Mouse (Mus musculus): ENCODE data around the gene Hfe.
A peak's percentile ranks its signal among the peaks of the same experiment; 100 is the strongest.

Gene Hfe

GRCm38 (mm10) chr13:23710374-23711089, at the start of gene Hfe:
Gene Hfe, minus strand, starts transcription at chr13:23710854.
- DNase-seq (ENCODE audit: low read depth), result no peak

GRCm38 (mm10) chr13:23759916-23760239, 49.2 kb upstream of the Hfe start:
- DNase-seq (ENCODE audit: low read depth), result no peak

DNA sequence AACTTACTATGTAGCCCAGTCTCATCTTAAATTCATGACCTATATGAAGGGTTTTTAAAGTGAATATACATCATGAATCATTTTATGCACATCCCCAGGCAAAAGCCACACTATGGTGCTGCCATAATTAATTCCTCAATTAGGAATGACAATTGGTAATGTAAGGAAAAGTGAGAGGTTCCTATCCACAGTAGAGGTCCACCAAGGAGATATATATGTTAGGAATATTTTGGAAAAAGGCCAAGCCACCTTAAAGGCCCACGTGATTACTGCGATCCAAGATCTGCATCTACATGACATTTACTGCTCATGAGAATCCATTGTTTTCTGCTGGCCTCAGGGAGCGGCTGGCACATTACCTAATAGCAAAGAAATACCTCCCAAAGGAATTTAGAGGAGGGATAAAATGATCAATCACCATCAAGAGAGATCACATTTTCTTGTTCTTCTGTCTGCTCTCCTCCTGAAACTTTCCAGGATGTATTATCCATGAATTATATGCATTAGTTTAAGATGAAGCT, 48.7 kb upstream of the Hfe start:
- DNase-seq (ENCODE audit: low read depth), result no peak

GRCm38 (mm10) chr13:23757921-23758320, 47.3 kb upstream of the Hfe start:
- no peak for DNase-seq (ENCODE audit: low read depth)

GRCm38 (mm10) chr13:23757211-23757773, 46.6 kb upstream of the Hfe start:
- DNase-seq (ENCODE audit: low read depth), result no peak

GRCm38 (mm10) chr13:23756790-23757189, 46.1 kb upstream of the Hfe start, which contains the start of gene Hist1h4b:
Gene Hist1h4b, plus strand, starts transcription at chr13:23757013.
- DNase-seq (ENCODE audit: low read depth), result peak; percentile 95

DNA sequence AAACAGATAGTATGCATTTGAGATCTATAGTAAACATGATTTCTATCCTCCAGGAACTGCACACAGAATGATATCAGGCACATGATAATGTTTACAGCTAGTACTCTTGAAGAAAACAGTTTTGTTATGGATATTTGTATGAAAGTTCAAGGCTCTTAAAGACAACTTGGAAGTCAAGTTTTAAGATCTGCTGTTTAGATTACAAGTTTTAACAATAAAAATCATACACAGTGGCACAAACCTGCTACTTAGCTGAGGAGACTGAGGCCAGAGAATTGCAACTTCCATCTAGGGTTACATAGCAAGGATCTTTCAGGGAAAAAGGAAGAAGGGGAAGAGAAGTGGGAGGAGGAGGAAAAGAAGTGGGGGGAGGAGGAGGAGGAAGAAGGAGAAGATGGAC, 44.3 kb upstream of the Hfe start:
- no peak for DNase-seq (ENCODE audit: low read depth)

DNA sequence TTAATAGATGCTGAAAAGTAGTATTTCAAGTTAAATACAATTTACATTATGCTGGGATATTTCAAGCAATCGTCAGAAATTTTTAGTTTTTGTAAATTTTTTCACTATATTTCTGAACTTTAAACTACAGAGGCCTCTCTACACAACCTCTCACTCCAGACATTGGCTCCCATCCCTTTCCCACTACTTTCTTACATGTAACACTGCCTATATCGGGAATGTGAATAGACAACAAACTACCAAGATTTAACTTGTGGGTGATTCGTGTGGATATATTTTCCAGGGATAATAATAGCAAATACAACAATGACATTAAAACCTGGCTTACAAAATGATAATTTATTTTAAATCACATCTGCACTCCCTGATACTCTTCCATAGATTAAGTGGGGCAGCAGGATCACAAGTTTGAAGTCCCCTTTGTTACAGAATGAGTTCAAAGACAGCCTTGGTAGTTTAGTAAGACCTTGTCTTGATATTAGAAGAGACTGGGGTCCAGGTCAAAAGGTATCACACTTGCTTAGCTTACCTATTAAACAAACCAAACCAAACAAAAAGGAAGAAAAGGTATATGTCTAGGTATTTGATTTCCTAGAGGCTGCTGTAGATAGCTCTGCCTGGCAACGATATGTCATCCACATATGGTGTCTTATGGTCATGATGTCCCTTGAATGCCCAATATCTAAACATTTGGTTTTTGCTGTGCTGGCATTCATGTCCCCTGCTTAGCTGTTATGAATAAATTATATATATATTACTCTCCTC, 42.8 kb upstream of the Hfe start:
- no peak for DNase-seq (ENCODE audit: low read depth)

DNA sequence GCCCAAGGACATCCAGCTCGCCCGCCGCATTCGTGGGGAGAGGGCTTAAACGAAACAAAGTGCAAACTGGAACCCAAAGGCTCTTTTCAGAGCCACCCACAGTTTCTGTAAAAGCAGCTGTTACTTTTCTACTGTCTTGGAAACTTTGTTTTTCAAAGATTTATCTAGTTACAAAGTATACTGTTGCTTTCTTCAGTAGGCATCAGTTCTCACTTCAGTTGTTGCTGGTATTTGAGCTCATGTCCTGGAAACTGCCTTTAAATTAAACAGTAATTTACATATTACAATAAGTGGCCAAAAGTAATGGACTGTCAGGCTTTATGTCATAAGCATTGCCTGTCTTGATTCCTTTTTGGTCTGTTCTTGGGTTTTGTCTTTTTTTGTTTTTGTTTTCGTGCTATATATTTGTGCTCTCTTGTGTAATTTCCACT, 42.1 kb upstream of the Hfe start:
- no peak for DNase-seq (ENCODE audit: low read depth)

DNA sequence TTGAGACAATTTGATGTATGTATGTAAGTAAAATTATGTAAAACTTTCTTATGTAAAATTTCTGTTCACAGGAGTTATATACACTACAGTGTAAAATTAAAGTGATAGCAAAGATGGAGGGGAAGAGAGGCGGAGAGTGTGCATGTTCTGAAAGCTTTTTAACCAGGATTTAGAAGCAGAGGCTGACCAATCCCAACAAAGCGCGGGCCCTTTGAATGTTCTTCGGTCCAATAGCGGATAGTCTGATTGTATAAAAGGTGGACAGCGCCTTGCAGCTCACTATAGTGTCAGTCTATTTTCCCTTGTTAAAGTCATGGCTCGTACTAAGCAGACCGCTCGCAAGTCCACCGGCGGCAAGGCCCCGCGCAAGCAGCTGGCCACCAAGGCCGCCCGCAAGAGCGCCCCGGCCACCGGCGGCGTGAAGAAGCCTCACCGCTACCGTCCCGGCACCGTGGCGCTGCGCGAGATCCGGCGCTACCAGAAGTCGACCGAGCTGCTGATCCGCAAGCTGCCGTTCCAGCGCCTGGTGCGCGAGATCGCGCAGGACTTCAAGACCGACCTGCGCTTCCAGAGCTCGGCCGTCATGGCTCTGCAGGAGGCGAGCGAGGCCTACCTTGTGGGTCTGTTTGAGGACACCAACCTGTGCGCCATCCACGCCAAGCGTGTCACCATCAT, 41.5 kb upstream of the Hfe start, which contains the start of gene Hist1h3b:
Gene Hist1h3b, plus strand, starts transcription at position 201 of the 675 bp plus-strand sequence.
- peak; percentile 94 for DNase-seq (ENCODE audit: low read depth)

DNA sequence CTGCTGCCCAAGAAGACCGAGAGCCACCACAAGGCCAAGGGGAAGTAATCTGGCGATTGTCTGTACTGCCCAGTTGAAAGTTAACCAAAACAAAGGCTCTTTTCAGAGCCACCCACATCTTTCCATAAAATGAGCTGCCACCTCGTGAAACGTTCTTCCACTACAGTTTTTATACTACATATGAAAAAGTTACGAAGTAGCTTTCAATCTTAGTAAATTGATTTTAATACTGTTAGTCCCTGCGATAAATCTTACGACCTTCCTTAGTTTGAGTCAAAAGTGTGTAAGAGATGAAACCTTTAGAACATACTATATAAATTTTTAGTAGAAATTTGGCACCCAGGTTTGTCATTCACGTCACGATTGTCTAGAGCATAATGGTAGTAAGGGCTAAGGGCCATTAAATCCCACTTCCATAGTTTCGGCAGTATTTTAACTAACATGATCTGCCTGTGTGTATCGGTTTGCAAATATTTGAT, 40.9 kb upstream of the Hfe start:
- no peak for DNase-seq (ENCODE audit: low read depth)

DNA sequence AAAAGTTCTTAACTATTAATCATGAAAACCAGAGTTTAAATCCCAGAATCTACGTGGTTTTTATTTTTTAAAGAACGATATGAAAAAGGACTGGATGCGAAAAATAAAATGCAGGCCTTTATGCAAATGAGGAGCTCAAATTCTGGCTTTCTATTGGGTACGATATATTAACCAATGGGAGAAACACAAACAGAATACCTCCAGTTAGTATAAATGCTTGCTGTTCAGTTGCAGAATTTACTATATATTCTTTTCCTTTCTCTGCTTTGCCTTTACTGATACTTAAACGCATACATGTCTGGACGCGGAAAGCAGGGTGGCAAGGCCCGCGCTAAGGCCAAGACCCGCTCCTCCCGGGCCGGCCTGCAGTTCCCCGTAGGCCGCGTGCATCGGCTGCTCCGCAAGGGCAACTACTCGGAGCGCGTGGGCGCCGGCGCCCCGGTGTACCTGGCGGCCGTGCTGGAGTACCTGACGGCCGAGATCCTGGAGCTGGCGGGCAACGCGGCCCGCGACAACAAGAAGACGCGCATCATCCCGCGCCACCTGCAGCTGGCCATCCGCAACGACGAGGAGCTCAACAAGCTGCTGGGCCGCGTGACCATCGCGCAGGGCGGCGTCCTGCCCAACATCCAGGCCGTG, 40.3 kb upstream of the Hfe start, which contains the start of gene Hist1h2ab:
Gene Hist1h2ab, plus strand, starts transcription at position 288 of the 639 bp plus-strand sequence.
- DNase-seq (ENCODE audit: low read depth), result peak; percentile 84

DNA sequence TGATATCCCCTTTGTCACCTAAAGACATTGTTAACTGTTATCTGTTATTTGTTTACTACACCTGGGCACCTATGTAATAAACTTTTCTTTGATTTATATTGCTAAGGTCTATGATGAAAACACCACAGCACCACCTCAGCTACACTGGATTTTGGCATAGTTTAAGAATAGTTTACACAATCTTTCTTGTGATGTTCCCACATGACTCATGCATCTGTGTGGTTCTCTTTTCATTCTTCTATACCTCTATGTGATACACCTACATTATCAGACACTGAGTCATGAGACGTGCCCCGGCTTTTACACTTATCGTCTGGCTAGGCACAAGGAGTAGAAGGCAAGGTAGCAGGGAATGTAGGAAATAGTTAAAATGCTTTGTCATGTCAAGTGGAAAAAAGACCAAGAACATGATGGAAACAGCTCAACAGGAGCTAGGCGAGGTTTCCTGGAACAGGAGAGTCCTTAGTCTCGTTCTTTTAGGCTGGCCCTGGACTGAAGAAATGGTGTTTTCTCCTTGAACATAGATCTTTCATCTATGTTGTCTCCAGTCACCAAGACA, 39.0 kb upstream of the Hfe start:
- no peak for DNase-seq (ENCODE audit: low read depth)

GRCm38 (mm10) chr13:23747892-23748288, 37.2 kb upstream of the Hfe start:
- no peak for DNase-seq (ENCODE audit: low read depth)

GRCm38 (mm10) chr13:23747081-23747891, 36.6 kb upstream of the Hfe start:
- DNase-seq (ENCODE audit: low read depth), result no peak

- DNase-seq (ENCODE audit: low read depth), result peak; percentile 93
Measured at GRCm38 (mm10) chr13:23746201-23747080, 35.8 kb upstream of the Hfe start, which contains the start of gene Hist1h2bb. Gene Hist1h2bb, plus strand, starts transcription at chr13:23746734.

DNA sequence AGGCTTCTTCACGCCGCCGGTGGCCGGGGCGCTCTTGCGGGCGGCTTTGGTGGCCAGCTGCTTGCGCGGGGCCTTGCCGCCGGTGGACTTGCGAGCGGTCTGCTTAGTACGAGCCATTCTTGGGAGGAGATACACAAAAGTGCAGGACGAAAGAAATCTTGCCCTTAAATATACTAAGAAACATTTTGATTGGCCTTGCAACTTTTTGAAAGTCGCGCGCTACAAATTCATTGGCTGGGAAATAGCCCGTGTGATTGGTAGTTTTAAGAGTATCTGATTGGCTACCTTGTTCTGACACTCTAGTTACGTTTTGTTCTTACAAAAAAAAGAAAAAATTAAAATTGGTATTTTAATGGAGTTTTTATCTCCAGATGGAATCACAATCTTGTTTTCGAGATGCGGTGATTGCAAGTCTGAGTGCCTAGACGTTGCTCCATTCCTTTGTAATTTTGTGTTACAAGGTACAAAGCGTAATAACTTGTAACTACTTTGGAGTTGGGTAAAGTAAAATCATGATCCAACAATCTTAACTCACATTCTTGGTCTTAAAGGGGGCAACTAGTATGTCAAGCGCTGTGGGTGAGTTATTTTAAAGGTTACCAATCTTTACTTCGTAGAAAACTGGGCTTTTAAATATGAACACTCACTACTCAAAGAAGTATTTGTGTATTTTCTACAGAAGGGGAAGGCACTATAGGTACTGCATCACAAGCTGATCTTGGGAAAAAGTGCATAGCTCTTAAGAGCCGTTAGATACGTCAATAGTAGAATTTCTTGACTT, 34.9 kb upstream of the Hfe start, which contains the start of gene Hist1h3c:
Gene Hist1h3c, minus strand, starts transcription at position 222 of the 781 bp plus-strand sequence.
- peak; percentile 92 for DNase-seq (ENCODE audit: low read depth)

All from c-Kit-positive CD71-positive TER-119-negative erythroid progenitor cells, embryonic 14.5 days (primary cell).